Mouse (Mus musculus) G1E (cell line): ENCODE measurements around the gene Tecpr2. TPM values are rescaled to one million over a fixed set of nuclear protein-coding genes. Genes with fewer than 3 reads are reported as not detected.

Experiments
- ATAC-seq: 2 replicates; pipeline ENCODE4 v1.8.0; 2016; ENCODE audit warnings: mild to moderate bottlenecking; ENCODE audit not compliant: insufficient number of reproducible peaks, poor library complexity, low FRiP score, severe bottlenecking; ENCODE audit errors: extremely low read depth
- DNase-seq: peaks from one replicate; pipeline ENCODE4 v3.0.0; 2012; ENCODE audit warnings: low spot score
- H3K27me3 ChIP-seq: 2 replicates; pipeline ENCODE4 v1.6.1; 2012; ENCODE audit warnings: mild to moderate bottlenecking, low read length, inconsistent platforms; ENCODE audit not compliant: insufficient read depth
- H3K36me3 ChIP-seq: replicated peaks from 2 replicates; pipeline ENCODE3; 2012; ENCODE audit warnings: mild to moderate bottlenecking, inconsistent platforms
- H3K4me1 ChIP-seq: 2 replicates; pipeline ENCODE4 v1.6.1; 2012; ENCODE audit warnings: low read depth, low read length, inconsistent platforms, mixed read lengths; ENCODE audit not compliant: insufficient read depth
- H3K4me3 ChIP-seq: 2 replicates; pipeline ENCODE4 v1.5.1; 2012; ENCODE audit warnings: low read depth, mild to moderate bottlenecking, inconsistent platforms, low read length, moderate library complexity, mixed read lengths
- H3K9me3 ChIP-seq: replicated peaks from 2 replicates; pipeline ENCODE4 v1.6.1; 2012; ENCODE audit warnings: inconsistent platforms
- CTCF ChIP-seq: IDR thresholded peaks from 2 replicates; pipeline ENCODE4 v1.5.1; 2012; ENCODE audit warnings: low read depth, low read length, inconsistent platforms, mixed read lengths
- GATA1 ChIP-seq: IDR thresholded peaks from 2 replicates; pipeline ENCODE4 v1.6.1; 2012; ENCODE audit warnings: borderline replicate concordance, low read length, inconsistent platforms, mixed read lengths
- GATA2 ChIP-seq: IDR thresholded peaks from 2 replicates; pipeline ENCODE4 v1.6.1; 2012; ENCODE audit warnings: low read depth, low read length, inconsistent platforms, borderline replicate concordance
- POLR2AphosphoS5 ChIP-seq: IDR thresholded peaks from 2 replicates; pipeline ENCODE4 v1.6.1; 2012; ENCODE audit warnings: low read depth, low read length, inconsistent platforms; ENCODE audit not compliant: insufficient replicate concordance
- TAL1 ChIP-seq: conservative IDR thresholded peaks from 2 replicates; pipeline ENCODE4 v1.6.1; 2012; ENCODE audit warnings: low read depth, low read length, inconsistent platforms, mixed read lengths
- polyA plus RNA-seq: library from polyadenylated mRNA; stranded (reverse); fragments of >175 nt; gene quantifications from 2 replicates; pipeline ENCODE4 v1.2.3, GENCODE M21; 2012
- total RNA-seq, 2 experiments: library from RNA; stranded (forward) in 1 of 2; stranded (reverse) in 1 of 2; fragments of 200-1000 nt in 1 of 2; fragments of >200 nt in 1 of 2; fragmentation: Nextera tagmentation in 1 of 2; gene quantifications; 2 replicates each; pipeline ENCODE4 v1.2.3; 2014 to 2017

Gene Tecpr2
- total and polyA plus RNA-seq, 3 experiments, result 5.6 to 13.9 (median 8.7) TPM

GRCm38 (mm10) chr12:111016807-111017206, 127.7 kb downstream of the Tecpr2 start:
- TF ChIP-seq POLR2AphosphoS5 (no peak), CTCF (no peak), TAL1 (no peak), GATA2 (no peak), GATA1 (no peak)
- DNase-seq, result no peak
- peaks cover 9% of the 10 kb centered on the region for H3K9me3 ChIP-seq
- H3K27me3 ChIP-seq, result peaks cover 9% of the 10 kb centered on the region; the same call in 1 of the 2 replicates
- no peak overlapping the region for H3K4me3 ChIP-seq
- H3K4me1 ChIP-seq, result peaks cover 25% of the 10 kb centered on the region
- H3K36me3 ChIP-seq, result no peaks in the 10 kb centered on the region
- peak; percentile 60 for ATAC-seq

- TF ChIP-seq GATA2 (no peak), TAL1 (no peak), CTCF (no peak), GATA1 (no peak), POLR2AphosphoS5 (no peak)
- peaks cover under 1% of the 10 kb centered on the region for H3K9me3 ChIP-seq
These were observed 129.0 kb downstream of the Tecpr2 start for GRCm38 (mm10) chr12:111018068-111018467.

GRCm38 (mm10) chr12:111019086-111019485, 130.0 kb downstream of the Tecpr2 start:
- peaks cover 28% of the 10 kb centered on the region for H3K4me1 ChIP-seq
- no peaks in the 10 kb centered on the region for H3K9me3 ChIP-seq
- DNase-seq (no peak), ATAC-seq (no peak)
- peaks cover 12% of the 10 kb centered on the region; the same call in 1 of the 2 replicates for H3K27me3 ChIP-seq
- TF ChIP-seq POLR2AphosphoS5 (no peak), TAL1 (no peak), GATA1 (no peak), GATA2 (no peak), CTCF (no peak)
- no peak overlapping the region for H3K4me3 ChIP-seq
- H3K36me3 ChIP-seq, result no peaks in the 10 kb centered on the region

More at GRCm38 (mm10) chr12:111018068-111018467, 129.0 kb downstream of the Tecpr2 start:
- no peak overlapping the region for H3K4me3 ChIP-seq
- H3K4me1 ChIP-seq, result peaks cover 26% of the 10 kb centered on the region
- no peaks in the 10 kb centered on the region for H3K36me3 ChIP-seq
- DNase-seq (no peak), ATAC-seq (no peak)
- H3K27me3 ChIP-seq, result peaks cover 9% of the 10 kb centered on the region; the same call in 1 of the 2 replicates

- peaks cover 23% of the 10 kb centered on the region for H3K4me1 ChIP-seq
- no peaks in the 10 kb centered on the region for H3K9me3 ChIP-seq
- H3K4me3 ChIP-seq, result no peak overlapping the region
- no peak for ATAC-seq
- TF ChIP-seq CTCF (no peak), POLR2AphosphoS5 (no peak), GATA2 (no peak), GATA1 (no peak), TAL1 (no peak)
- H3K36me3 ChIP-seq, result no peaks in the 10 kb centered on the region
- no peak for DNase-seq
- peaks cover 12% of the 10 kb centered on the region; the same call in 1 of the 2 replicates for H3K27me3 ChIP-seq
These were observed 132.1 kb downstream of the Tecpr2 start for GRCm38 (mm10) chr12:111021138-111021537.

GRCm38 (mm10) chr12:111021577-111021976, 132.5 kb downstream of the Tecpr2 start:
- no peak overlapping the region for H3K4me3 ChIP-seq
- peaks cover 20% of the 10 kb centered on the region for H3K4me1 ChIP-seq
- DNase-seq, result no peak
- no peaks in the 10 kb centered on the region for H3K9me3 ChIP-seq
- TF ChIP-seq POLR2AphosphoS5 (no peak), TAL1 (no peak), GATA1 (no peak), CTCF (no peak), GATA2 (no peak)
- no peaks in the 10 kb centered on the region for H3K36me3 ChIP-seq
- H3K27me3 ChIP-seq, result peaks cover 12% of the 10 kb centered on the region; the same call in 1 of the 2 replicates
- ATAC-seq, result no peak

Other genes starting within 250 kb of the Tecpr2 start
- gene 1700001K19Rik, start 206.6 kb upstream of the Tecpr2 start, total RNA-seq (2014; fragmentation: Nextera tagmentation), result not detected in 2 replicates
- 0.17 TPM in 1 of 2 replicates, not detected in the other for gene 1700001K19Rik, start 206.6 kb upstream of the Tecpr2 start, total RNA-seq (2017)
- not detected in 2 replicates for gene 1700001K19Rik, start 206.6 kb upstream of the Tecpr2 start, polyA plus RNA-seq
- gene Hsp90aa1, start 186.5 kb upstream of the Tecpr2 start, total RNA-seq (2014; fragmentation: Nextera tagmentation), result 1,636 and 2,110 TPM in 2 replicates
- 2,016 and 2,418 TPM in 2 replicates for gene Hsp90aa1, start 186.5 kb upstream of the Tecpr2 start, total RNA-seq (2017)
- gene Hsp90aa1, start 186.5 kb upstream of the Tecpr2 start, polyA plus RNA-seq, result 197 and 458 TPM in 2 replicates
- 28.5 and 36.9 TPM in 2 replicates for gene Wdr20, start 151.3 kb upstream of the Tecpr2 start, total RNA-seq (2014; fragmentation: Nextera tagmentation)
- 47.1 and 47.7 TPM in 2 replicates for gene Wdr20, start 151.3 kb upstream of the Tecpr2 start, total RNA-seq (2017)
- 8.1 and 16.4 TPM in 2 replicates for gene Wdr20, start 151.3 kb upstream of the Tecpr2 start, polyA plus RNA-seq
- 0.49 and 3.3 TPM in 2 replicates for gene Mok, start 48.3 kb upstream of the Tecpr2 start, total RNA-seq (2014; fragmentation: Nextera tagmentation)
- gene Mok, start 48.3 kb upstream of the Tecpr2 start, total RNA-seq (2017), result 0.76 and 0.93 TPM in 2 replicates
- gene Mok, start 48.3 kb upstream of the Tecpr2 start, polyA plus RNA-seq, result 0.41 and 0.62 TPM in 2 replicates
- gene Zfp839, start 39.0 kb upstream of the Tecpr2 start, total RNA-seq (2014; fragmentation: Nextera tagmentation), result 4.7 and 8.1 TPM in 2 replicates
- gene Zfp839, start 39.0 kb upstream of the Tecpr2 start, total RNA-seq (2017), result 7.9 and 16.0 TPM in 2 replicates
- gene Zfp839, start 39.0 kb upstream of the Tecpr2 start, polyA plus RNA-seq, result 7.0 and 8.0 TPM in 2 replicates
- 78.8 and 82.8 TPM in 2 replicates for gene Cinp, start 119 bp upstream of the Tecpr2 start, total RNA-seq (2014; fragmentation: Nextera tagmentation)
- gene Cinp, start 119 bp upstream of the Tecpr2 start, total RNA-seq (2017), result 127 and 134 TPM in 2 replicates
- gene Cinp, start 119 bp upstream of the Tecpr2 start, polyA plus RNA-seq, result 14.0 and 23.4 TPM in 2 replicates
- gene Ankrd9, start 89.8 kb downstream of the Tecpr2 start, total RNA-seq (2014; fragmentation: Nextera tagmentation), result 2.6 and 3.5 TPM in 2 replicates
- 7.5 and 16.0 TPM in 2 replicates for gene Ankrd9, start 89.8 kb downstream of the Tecpr2 start, total RNA-seq (2017)
- 16.5 and 19.3 TPM in 2 replicates for gene Ankrd9, start 89.8 kb downstream of the Tecpr2 start, polyA plus RNA-seq
- 304 and 341 TPM in 2 replicates for gene Rcor1, start 150.1 kb downstream of the Tecpr2 start, total RNA-seq (2014; fragmentation: Nextera tagmentation)
- gene Rcor1, start 150.1 kb downstream of the Tecpr2 start, total RNA-seq (2017), result 104 and 125 TPM in 2 replicates
- 84.4 and 93.1 TPM in 2 replicates for gene Rcor1, start 150.1 kb downstream of the Tecpr2 start, polyA plus RNA-seq